Mouse (Mus musculus): ENCODE measurements around the gene Sh3d19. TPM values are rescaled to one million over a fixed set of nuclear protein-coding genes. Genes with fewer than 3 reads are reported as not detected.

Gene Sh3d19
- polyA plus RNA-seq, 1 experiment from 2014 or later: 12.1 TPM

DNA sequence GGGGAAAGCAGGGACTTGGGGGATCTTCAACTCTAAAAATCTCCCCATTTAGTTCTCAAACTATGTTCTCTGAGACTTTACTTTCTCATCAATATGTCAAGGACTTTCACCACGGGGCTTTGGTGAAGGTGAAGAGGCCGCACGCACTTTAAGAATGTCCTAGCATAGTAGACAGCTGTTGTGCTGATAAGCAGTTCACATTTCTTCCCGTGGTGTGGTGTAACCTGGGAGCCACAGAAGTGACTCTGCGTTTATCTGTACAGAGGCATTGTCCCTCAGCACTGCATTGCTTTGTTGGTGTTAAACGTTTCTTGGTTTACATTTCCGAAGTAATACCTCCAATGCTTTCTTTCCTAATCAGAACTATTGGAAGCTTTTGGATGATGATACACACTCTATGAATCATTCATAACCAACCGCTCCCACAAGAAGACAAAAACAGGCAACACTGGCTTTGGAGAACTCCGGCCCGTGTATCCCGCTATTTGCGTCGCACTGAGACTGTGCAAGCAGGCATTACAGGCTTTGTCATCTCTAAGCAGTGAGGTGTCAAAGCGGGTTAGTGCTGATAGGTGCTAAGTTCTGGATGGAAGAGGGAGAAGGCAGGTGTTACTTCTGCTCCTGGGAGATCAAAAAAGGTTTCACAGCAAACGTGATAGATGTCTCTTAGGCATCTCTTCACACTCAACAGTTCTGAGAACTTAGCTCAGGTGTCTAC lies 57.9 kb downstream of the Sh3d19 start:
- H3K4me3 ChIP-seq (ENCODE audit: low read depth, low read length): no peak overlapping the region
- H3K36me3 ChIP-seq (ENCODE audit: control insufficient read depth, insufficient read depth, low read length): no peaks in the 10 kb centered on the region
- no peaks in the 10 kb centered on the region for H3K4me1 ChIP-seq (replicated peaks; ENCODE audit: control insufficient read depth, insufficient read depth, low read length)
- H3K9ac ChIP-seq (ENCODE audit: low read depth, low read length): no peak overlapping the region
- ATAC-seq (ENCODE audit: low FRiP score) (no peak), DNase-seq (ENCODE audit: low spot score) (no peak)
- no peaks in the 10 kb centered on the region for H3K27me3 ChIP-seq (ENCODE audit: control insufficient read depth, insufficient read depth, low read length)
- H3K4me2 ChIP-seq (replicated peaks; ENCODE audit: low read depth, low read length): no peak overlapping the region
- H3K9me3 ChIP-seq (ENCODE audit: control insufficient read depth, low read length): no peaks in the 10 kb centered on the region
- WGBS: 90% methylated on average over 15 of the region's 15 CpGs
- no peak overlapping the region for H3K27ac ChIP-seq (ENCODE audit: low read depth, low read length)

DNA sequence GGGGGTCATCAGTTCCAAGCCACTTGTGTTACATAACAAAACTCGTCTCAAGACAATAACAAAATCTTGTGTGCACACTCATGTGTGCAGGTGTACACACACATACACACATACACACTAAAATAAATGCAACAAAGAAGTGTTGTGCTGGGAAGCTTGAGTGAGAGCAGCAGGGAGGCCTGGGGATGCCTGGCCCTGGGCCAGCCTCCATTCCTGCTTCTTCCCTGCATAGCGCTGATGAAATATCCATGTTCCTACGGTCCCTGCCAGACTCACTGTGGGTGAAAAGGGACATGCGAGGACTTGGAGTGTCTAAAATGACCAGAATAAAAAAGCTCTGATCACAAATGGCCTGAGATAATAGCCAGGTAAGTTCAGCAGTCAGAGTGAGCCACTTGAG lies 59.7 kb downstream of the Sh3d19 start:
- DNase-seq (ENCODE audit: low spot score): no peak
- Histone ChIP-seq H3K4me1 (replicated peaks; ENCODE audit: control insufficient read depth, insufficient read depth, low read length) (no peaks in the 10 kb centered on the region), H3K9me3 (ENCODE audit: control insufficient read depth, low read length) (no peaks in the 10 kb centered on the region), H3K27me3 (ENCODE audit: control insufficient read depth, insufficient read depth, low read length) (no peaks in the 10 kb centered on the region), H3K4me3 (ENCODE audit: low read depth, low read length) (no peak overlapping the region), H3K9ac (ENCODE audit: low read depth, low read length) (no peak overlapping the region), H3K4me2 (replicated peaks; ENCODE audit: low read depth, low read length) (no peak overlapping the region), H3K36me3 (ENCODE audit: control insufficient read depth, insufficient read depth, low read length) (no peaks in the 10 kb centered on the region), H3K27ac (ENCODE audit: low read depth, low read length) (no peak overlapping the region)
- no peak for ATAC-seq (ENCODE audit: low FRiP score)
- 81% methylated on average over 4 of the region's 4 CpGs for WGBS

DNA sequence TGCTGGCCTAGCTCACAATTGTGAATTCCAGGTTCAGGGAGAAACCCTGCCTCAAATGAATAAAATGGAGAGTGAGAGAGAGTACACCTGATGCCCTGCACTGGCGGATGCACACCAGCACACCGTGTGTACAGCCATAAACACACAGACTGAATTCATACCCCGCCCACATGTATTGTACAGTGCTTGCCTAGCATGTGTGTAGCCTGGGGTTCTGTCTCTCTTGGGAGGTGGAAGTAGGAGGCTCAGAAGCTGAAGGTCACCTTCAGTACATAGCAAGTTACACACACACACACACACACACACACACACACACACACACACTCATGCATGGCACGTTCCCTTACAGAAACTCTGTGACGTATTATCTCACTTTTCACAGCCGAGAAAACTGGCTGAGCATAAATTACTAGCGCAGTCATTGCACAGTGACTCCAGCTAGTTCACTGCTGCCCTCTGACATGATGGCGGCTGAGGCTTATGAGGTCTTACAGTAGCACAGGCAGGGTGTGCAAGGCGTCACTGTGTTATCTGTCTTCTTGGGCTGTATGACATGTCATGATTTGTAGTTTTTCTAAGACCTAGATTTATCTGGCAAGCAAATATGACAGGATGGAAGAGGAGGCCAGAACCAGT lies 62.7 kb downstream of the Sh3d19 start:
- H3K9me3 ChIP-seq (ENCODE audit: control insufficient read depth, low read length): no peaks in the 10 kb centered on the region
- no peaks in the 10 kb centered on the region for H3K27me3 ChIP-seq (ENCODE audit: control insufficient read depth, insufficient read depth, low read length)
- ATAC-seq (ENCODE audit: low FRiP score) (no peak), DNase-seq (ENCODE audit: low spot score) (no peak)
- 93% methylated on average over 9 of the region's 9 CpGs for WGBS
- no peak overlapping the region for H3K4me3 ChIP-seq (ENCODE audit: low read depth, low read length)
- no peaks in the 10 kb centered on the region for H3K4me1 ChIP-seq (replicated peaks; ENCODE audit: control insufficient read depth, insufficient read depth, low read length)
- no peak overlapping the region for H3K27ac ChIP-seq (ENCODE audit: low read depth, low read length)
- no peak overlapping the region for H3K9ac ChIP-seq (ENCODE audit: low read depth, low read length)
- no peak overlapping the region for H3K4me2 ChIP-seq (replicated peaks; ENCODE audit: low read depth, low read length)
- no peaks in the 10 kb centered on the region for H3K36me3 ChIP-seq (ENCODE audit: control insufficient read depth, insufficient read depth, low read length)

DNA sequence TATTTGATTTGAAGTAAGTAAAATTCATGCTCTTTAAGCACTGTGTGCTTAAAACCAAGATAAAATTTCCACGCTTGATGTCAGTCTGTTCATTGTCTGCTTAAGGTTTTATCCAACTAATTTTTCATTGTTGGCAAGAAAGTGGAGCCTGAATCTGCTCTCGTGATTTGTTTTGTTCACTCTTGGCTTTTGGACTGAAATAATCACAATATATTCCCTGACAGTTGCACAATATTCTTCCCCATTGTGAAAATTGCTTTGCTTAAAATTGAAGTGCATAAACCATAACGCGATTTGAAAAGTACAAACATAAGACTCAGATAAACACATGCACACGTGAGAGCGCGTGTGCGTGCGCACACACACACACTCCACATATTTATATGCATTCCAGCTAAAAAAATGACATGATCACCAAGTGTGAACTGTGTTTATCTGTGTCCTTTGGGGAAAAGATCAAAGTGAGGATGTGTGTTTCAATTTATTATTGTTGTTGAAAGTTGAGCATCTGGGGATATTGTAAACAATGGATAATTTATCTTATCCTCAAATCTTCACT lies 67.1 kb downstream of the Sh3d19 start:
- Histone ChIP-seq H3K9me3 (ENCODE audit: control insufficient read depth, low read length) (no peaks in the 10 kb centered on the region), H3K36me3 (ENCODE audit: control insufficient read depth, insufficient read depth, low read length) (no peaks in the 10 kb centered on the region), H3K4me2 (replicated peaks; ENCODE audit: low read depth, low read length) (no peak overlapping the region), H3K4me3 (ENCODE audit: low read depth, low read length) (no peak overlapping the region), H3K9ac (ENCODE audit: low read depth, low read length) (no peak overlapping the region), H3K27ac (ENCODE audit: low read depth, low read length) (no peak overlapping the region), H3K27me3 (ENCODE audit: control insufficient read depth, insufficient read depth, low read length) (no peaks in the 10 kb centered on the region), H3K4me1 (replicated peaks; ENCODE audit: control insufficient read depth, insufficient read depth, low read length) (no peaks in the 10 kb centered on the region)
- WGBS: 94% methylated on average over 9 of the region's 9 CpGs
- ATAC-seq (ENCODE audit: low FRiP score) (no peak), DNase-seq (ENCODE audit: low spot score) (no peak)

DNA sequence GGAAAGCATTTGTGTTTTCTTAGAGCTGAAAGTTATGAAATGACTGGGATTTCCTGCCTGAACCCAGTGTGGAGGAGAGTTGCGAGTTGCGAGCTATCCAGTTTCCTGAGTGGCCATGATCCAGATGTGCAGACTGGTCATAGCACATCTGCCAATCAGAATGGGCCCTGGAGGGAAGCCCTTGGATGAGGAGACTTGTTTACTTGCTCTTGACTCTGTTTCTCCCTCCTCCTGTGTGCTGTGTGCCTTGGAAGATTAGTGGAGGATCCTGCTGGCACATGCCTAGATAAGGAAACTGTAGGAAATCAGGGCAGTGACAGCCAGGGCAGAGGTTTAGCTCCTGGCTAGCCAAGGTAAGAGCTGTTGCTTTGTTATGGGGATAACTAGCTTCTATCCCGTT lies 67.7 kb downstream of the Sh3d19 start:
- ATAC-seq (ENCODE audit: low FRiP score) (no peak), DNase-seq (ENCODE audit: low spot score) (no peak)
- Histone ChIP-seq H3K4me1 (replicated peaks; ENCODE audit: control insufficient read depth, insufficient read depth, low read length) (no peaks in the 10 kb centered on the region), H3K36me3 (ENCODE audit: control insufficient read depth, insufficient read depth, low read length) (no peaks in the 10 kb centered on the region), H3K27ac (ENCODE audit: low read depth, low read length) (no peak overlapping the region), H3K9ac (ENCODE audit: low read depth, low read length) (no peak overlapping the region), H3K4me2 (replicated peaks; ENCODE audit: low read depth, low read length) (no peak overlapping the region), H3K27me3 (ENCODE audit: control insufficient read depth, insufficient read depth, low read length) (no peaks in the 10 kb centered on the region), H3K9me3 (ENCODE audit: control insufficient read depth, low read length) (no peaks in the 10 kb centered on the region), H3K4me3 (ENCODE audit: low read depth, low read length) (no peak overlapping the region)
- WGBS: 50% methylated on average over 3 of the region's 3 CpGs

DNA sequence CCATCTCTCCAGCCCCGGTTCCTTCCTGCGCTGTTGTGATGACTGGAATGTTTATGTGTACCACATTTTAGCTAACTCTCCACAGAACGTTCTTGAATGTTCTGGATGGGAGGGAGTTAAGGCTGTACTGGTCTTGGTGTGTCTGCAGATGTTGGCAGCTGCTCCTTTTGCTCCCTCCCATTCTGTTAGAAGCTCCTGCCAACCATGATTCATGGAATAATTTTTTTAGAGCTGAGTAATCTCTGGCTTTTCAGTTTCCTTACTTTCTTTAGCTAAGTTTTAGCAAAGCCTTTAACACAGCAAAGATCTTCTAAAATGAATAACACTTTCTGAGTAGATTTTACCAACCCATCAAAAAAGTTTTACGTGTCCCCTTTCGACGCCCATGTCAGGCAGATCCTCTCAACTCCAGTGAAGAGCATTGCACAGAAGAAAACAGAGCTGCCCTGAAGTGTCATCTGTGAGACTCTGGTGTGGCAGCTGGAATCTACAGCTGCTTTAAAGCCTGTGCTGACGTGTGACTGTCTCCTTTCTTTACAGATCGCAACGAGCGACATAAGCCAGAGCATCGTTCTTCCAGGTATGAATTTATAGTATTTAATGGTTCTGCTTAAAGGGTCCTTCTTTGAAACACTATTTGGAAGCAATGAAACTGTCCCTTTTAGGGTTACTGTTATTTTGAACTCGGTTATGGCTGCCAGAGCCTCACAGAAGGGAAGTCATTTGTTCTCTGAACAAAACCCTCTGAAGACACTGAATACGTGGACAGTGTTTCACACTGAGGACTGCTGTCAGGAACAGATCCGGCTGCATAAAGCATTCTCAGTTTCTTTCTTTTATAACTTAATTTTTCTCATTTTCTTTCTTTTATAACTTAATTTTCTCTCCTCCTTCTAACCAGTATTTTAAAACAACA lies 69.6 kb downstream of the Sh3d19 start:
- Histone ChIP-seq H3K36me3 (ENCODE audit: control insufficient read depth, insufficient read depth, low read length) (no peaks in the 10 kb centered on the region), H3K27ac (ENCODE audit: low read depth, low read length) (no peak overlapping the region), H3K27me3 (ENCODE audit: control insufficient read depth, insufficient read depth, low read length) (no peaks in the 10 kb centered on the region), H3K4me1 (replicated peaks; ENCODE audit: control insufficient read depth, insufficient read depth, low read length) (no peaks in the 10 kb centered on the region), H3K9me3 (ENCODE audit: control insufficient read depth, low read length) (no peaks in the 10 kb centered on the region), H3K4me2 (replicated peaks; ENCODE audit: low read depth, low read length) (no peak overlapping the region), H3K9ac (ENCODE audit: low read depth, low read length) (no peak overlapping the region), H3K4me3 (ENCODE audit: low read depth, low read length) (no peak overlapping the region)
- DNase-seq (ENCODE audit: low spot score): no peak
- WGBS: 71% methylated on average over 14 of the region's 14 CpGs
- ATAC-seq (ENCODE audit: low FRiP score): no peak

DNA sequence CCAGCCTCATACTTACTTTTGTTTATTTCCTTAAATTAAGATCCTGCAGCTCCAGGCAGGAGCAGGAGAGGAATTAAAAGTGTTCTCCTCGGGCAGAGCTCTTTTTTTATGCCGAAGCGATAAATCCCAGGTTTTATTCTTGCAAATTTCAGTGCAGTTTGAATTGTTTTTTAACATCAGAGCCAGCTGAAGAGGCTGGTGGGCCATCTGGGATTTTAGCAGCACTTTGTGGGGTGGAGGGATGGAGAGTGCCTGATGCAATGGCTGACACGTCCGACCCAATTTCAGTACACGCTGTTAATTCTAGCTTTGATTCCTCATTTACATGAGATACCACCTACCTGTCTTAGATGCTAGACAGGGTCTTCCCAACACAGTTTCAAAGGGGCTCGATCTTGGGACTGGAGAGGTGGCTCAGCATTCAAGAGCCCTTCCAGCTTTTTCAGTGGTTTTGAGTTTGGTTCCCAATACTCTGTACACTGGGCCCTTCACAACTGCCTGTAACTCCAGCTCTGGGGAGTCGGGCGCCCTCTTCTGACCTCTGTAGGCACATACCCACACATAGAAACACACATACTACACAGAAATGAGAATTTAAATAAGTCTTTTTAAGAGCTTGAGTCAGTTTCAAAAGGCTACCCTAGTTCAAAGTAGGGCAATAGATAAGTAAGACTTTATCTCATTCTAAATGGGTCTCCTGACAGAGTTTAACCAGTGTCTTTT lies 76.9 kb downstream of the Sh3d19 start:
- no peak overlapping the region for H3K9ac ChIP-seq (ENCODE audit: low read depth, low read length)
- H3K27ac ChIP-seq (ENCODE audit: low read depth, low read length): no peak overlapping the region
- H3K27me3 ChIP-seq (ENCODE audit: control insufficient read depth, insufficient read depth, low read length): no peaks in the 10 kb centered on the region
- H3K4me2 ChIP-seq (replicated peaks; ENCODE audit: low read depth, low read length): no peak overlapping the region
- no peaks in the 10 kb centered on the region for H3K9me3 ChIP-seq (ENCODE audit: control insufficient read depth, low read length)
- H3K4me3 ChIP-seq (ENCODE audit: low read depth, low read length): no peak overlapping the region
- ATAC-seq (ENCODE audit: low FRiP score) (no peak), DNase-seq (ENCODE audit: low spot score) (no peak)
- no peaks in the 10 kb centered on the region for H3K4me1 ChIP-seq (replicated peaks; ENCODE audit: control insufficient read depth, insufficient read depth, low read length)
- H3K36me3 ChIP-seq (ENCODE audit: control insufficient read depth, insufficient read depth, low read length): no peaks in the 10 kb centered on the region
- 95% methylated on average over 9 of the region's 9 CpGs for WGBS

DNA sequence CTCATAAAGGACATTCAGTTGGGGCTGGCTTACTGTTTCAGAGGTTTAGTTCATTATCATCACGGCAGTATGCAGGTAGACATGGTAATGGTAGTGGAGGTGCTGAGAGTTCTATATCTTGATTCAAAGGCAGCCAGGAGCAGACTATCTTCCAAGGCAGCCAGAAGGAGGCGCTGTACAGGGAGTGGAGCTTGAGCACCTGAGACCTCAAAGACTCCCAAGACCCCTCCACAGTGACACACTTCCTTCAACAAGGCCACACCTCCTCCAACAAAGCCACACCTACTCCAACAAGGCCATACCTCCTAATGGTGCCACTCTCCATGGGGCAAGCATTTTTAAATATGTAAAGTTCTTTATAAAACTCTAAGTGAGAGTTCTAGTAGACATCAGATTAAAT lies 78.1 kb downstream of the Sh3d19 start:
- H3K4me3 ChIP-seq (ENCODE audit: low read depth, low read length): no peak overlapping the region
- no peaks in the 10 kb centered on the region for H3K4me1 ChIP-seq (replicated peaks; ENCODE audit: control insufficient read depth, insufficient read depth, low read length)
- no peak overlapping the region for H3K4me2 ChIP-seq (replicated peaks; ENCODE audit: low read depth, low read length)
- no peaks in the 10 kb centered on the region for H3K9me3 ChIP-seq (ENCODE audit: control insufficient read depth, low read length)
- no peaks in the 10 kb centered on the region for H3K36me3 ChIP-seq (ENCODE audit: control insufficient read depth, insufficient read depth, low read length)
- DNase-seq (ENCODE audit: low spot score) (no peak), ATAC-seq (ENCODE audit: low FRiP score) (no peak)
- no peak overlapping the region for H3K9ac ChIP-seq (ENCODE audit: low read depth, low read length)
- 87% methylated on average over 2 of the region's 2 CpGs for WGBS
- no peak overlapping the region for H3K27ac ChIP-seq (ENCODE audit: low read depth, low read length)
- no peaks in the 10 kb centered on the region for H3K27me3 ChIP-seq (ENCODE audit: control insufficient read depth, insufficient read depth, low read length)
